Mouse (Mus musculus): ENCODE data around the gene Camk1d. TPM values are rescaled to one million over a fixed set of nuclear protein-coding genes. Genes with fewer than 3 reads are reported as not detected.

The Camk1d gene
- total RNA-seq, 1 experiment = 12.5 TPM

- DNase-seq (ENCODE audit: low read depth, low spot score) = no peak
- Histone ChIP-seq H3K27ac (ENCODE audit: insufficient read depth, low read depth, low read length, poor library complexity, severe bottlenecking) (peak overlapping the region; percentile 64), H3K9me3 (ENCODE audit: control insufficient read depth, insufficient read depth, low read depth, low read length) (no peaks in the 10 kb centered on the region), H3K9ac (ENCODE audit: insufficient read depth, low read depth, low read length, poor library complexity, severe bottlenecking) (0 out of 2 replicates have a peak overlapping the region, but pooled peaks have one; percentile 26), H3K36me3 (ENCODE audit: control insufficient read depth, insufficient read depth, low read length, poor library complexity, severe bottlenecking) (no peaks in the 10 kb centered on the region; the same call in 1 of the 2 replicates), H3K4me1 (ENCODE audit: control insufficient read depth in 2 of 2, insufficient read depth in 2 of 2, low read length in 2 of 2, poor library complexity in 1 of 2) (peaks cover 5 to 23% of the 10 kb centered on the region in 2 experiments; a peak in 2 of 4 replicates), H3K4me3 (ENCODE audit: insufficient read depth in 1 of 2, low read depth in 1 of 2, low read length in 2 of 2, poor library complexity in 1 of 2, severe bottlenecking in 1 of 2) (peak overlapping the region; percentile 1 to 65)
- no peak for TF ChIP-seq ZC3H11A (IDR thresholded peaks at IDR 0.05; ENCODE audit: borderline replicate concordance, low read depth, low read length)
- TF ChIP-seq CHD2 (IDR thresholded peaks at IDR 0.05; ENCODE audit: low read depth, low read length) = no peak
- no peak for TF ChIP-seq HCFC1 (IDR thresholded peaks at IDR 0.05; ENCODE audit: borderline replicate concordance, insufficient read depth, low read length)
- in situ Hi-C loops (cut with MboI; ENCODE audit: low sequenced_read_pairs in 2 of 2, unreplicated experiment in 2 of 2) = no loop called here
Measured at GRCm38 (mm10) chr2:5676143-5676483, 38.2 kb downstream of the Camk1d start.

GRCm38 (mm10) chr2:5675431-5676142, 38.7 kb downstream of the Camk1d start:
- peaks cover 5 to 27% of the 10 kb centered on the region in 2 experiments; a peak in 2 of 4 replicates for H3K4me1 ChIP-seq (ENCODE audit: control insufficient read depth in 2 of 2, insufficient read depth in 2 of 2, low read length in 2 of 2, poor library complexity in 1 of 2)
- no peak for TF ChIP-seq ZC3H11A (IDR thresholded peaks at IDR 0.05; ENCODE audit: borderline replicate concordance, low read depth, low read length)
- no peak for TF ChIP-seq CHD2 (IDR thresholded peaks at IDR 0.05; ENCODE audit: low read depth, low read length)
- no peak for TF ChIP-seq MAFK (IDR thresholded peaks at IDR 0.05; ENCODE audit: insufficient read depth, low read depth, low read length)
- TF ChIP-seq ZNF384 (IDR thresholded peaks at IDR 0.05; ENCODE audit: low read depth, low read length) = no peak
- no peak for TF ChIP-seq HCFC1 (IDR thresholded peaks at IDR 0.05; ENCODE audit: borderline replicate concordance, insufficient read depth, low read length)
- H3K4me3 ChIP-seq (ENCODE audit: insufficient read depth in 1 of 2, low read depth in 1 of 2, low read length in 2 of 2, poor library complexity in 1 of 2, severe bottlenecking in 1 of 2) = peak overlapping the region; percentile 1 to 65
- H3K27ac ChIP-seq (ENCODE audit: insufficient read depth, low read depth, low read length, poor library complexity, severe bottlenecking) = no peak overlapping the region
- in situ Hi-C loops (cut with MboI; ENCODE audit: low sequenced_read_pairs in 2 of 2, unreplicated experiment in 2 of 2) = no loop called here
- no peaks in the 10 kb centered on the region; the same call in 1 of the 2 replicates for H3K36me3 ChIP-seq (ENCODE audit: control insufficient read depth, insufficient read depth, low read length, poor library complexity, severe bottlenecking)
- no peaks in the 10 kb centered on the region for H3K9me3 ChIP-seq (ENCODE audit: control insufficient read depth, insufficient read depth, low read depth, low read length)
- DNase-seq (ENCODE audit: low read depth, low spot score) = no peak
- peak overlapping the region; percentile 43 for H3K9ac ChIP-seq (ENCODE audit: insufficient read depth, low read depth, low read length, poor library complexity, severe bottlenecking)

GRCm38 (mm10) chr2:5674512-5674911, 39.8 kb downstream of the Camk1d start:
- in situ Hi-C loops (cut with MboI; ENCODE audit: low sequenced_read_pairs in 2 of 2, unreplicated experiment in 2 of 2) = no loop called here
- H3K9ac ChIP-seq (ENCODE audit: insufficient read depth, low read depth, low read length, poor library complexity, severe bottlenecking) = no peak overlapping the region
- no peaks in the 10 kb centered on the region; the same call in 1 of the 2 replicates for H3K36me3 ChIP-seq (ENCODE audit: control insufficient read depth, insufficient read depth, low read length, poor library complexity, severe bottlenecking)
- no peak overlapping the region for H3K27ac ChIP-seq (ENCODE audit: insufficient read depth, low read depth, low read length, poor library complexity, severe bottlenecking)
- H3K9me3 ChIP-seq (ENCODE audit: control insufficient read depth, insufficient read depth, low read depth, low read length) = no peaks in the 10 kb centered on the region
- H3K4me1 ChIP-seq (ENCODE audit: control insufficient read depth in 2 of 2, insufficient read depth in 2 of 2, low read length in 2 of 2, poor library complexity in 1 of 2) = peaks cover 7 to 34% of the 10 kb centered on the region in 2 experiments; a peak in 3 of 4 replicates
- TF ChIP-seq HCFC1 (IDR thresholded peaks at IDR 0.05; ENCODE audit: borderline replicate concordance, insufficient read depth, low read length) = no peak
- no peak for TF ChIP-seq MAFK (IDR thresholded peaks at IDR 0.05; ENCODE audit: insufficient read depth, low read depth, low read length)
- TF ChIP-seq ZC3H11A (IDR thresholded peaks at IDR 0.05; ENCODE audit: borderline replicate concordance, low read depth, low read length) = no peak
- no peak for TF ChIP-seq ZNF384 (IDR thresholded peaks at IDR 0.05; ENCODE audit: low read depth, low read length)
- no peak for TF ChIP-seq CHD2 (IDR thresholded peaks at IDR 0.05; ENCODE audit: low read depth, low read length)
- DNase-seq (ENCODE audit: low read depth, low spot score) = no peak
- no peak overlapping the region for H3K4me3 ChIP-seq (ENCODE audit: insufficient read depth in 1 of 2, low read depth in 1 of 2, low read length in 2 of 2, poor library complexity in 1 of 2, severe bottlenecking in 1 of 2)

- no peaks in the 10 kb centered on the region; the same call in 1 of the 2 replicates for H3K36me3 ChIP-seq (ENCODE audit: control insufficient read depth, insufficient read depth, low read length, poor library complexity, severe bottlenecking)
- no peaks in the 10 kb centered on the region for H3K9me3 ChIP-seq (ENCODE audit: control insufficient read depth, insufficient read depth, low read depth, low read length)
- H3K27ac ChIP-seq (ENCODE audit: insufficient read depth, low read depth, low read length, poor library complexity, severe bottlenecking) = no peak overlapping the region
- peaks cover 7 to 38% of the 10 kb centered on the region in 2 experiments; a peak in 3 of 4 replicates for H3K4me1 ChIP-seq (ENCODE audit: control insufficient read depth in 2 of 2, insufficient read depth in 2 of 2, low read length in 2 of 2, poor library complexity in 1 of 2)
- no peak for DNase-seq (ENCODE audit: low read depth, low spot score)
- no peak for TF ChIP-seq HCFC1 (IDR thresholded peaks at IDR 0.05; ENCODE audit: borderline replicate concordance, insufficient read depth, low read length)
- TF ChIP-seq ZC3H11A (IDR thresholded peaks at IDR 0.05; ENCODE audit: borderline replicate concordance, low read depth, low read length) = no peak
- no peak for TF ChIP-seq ZNF384 (IDR thresholded peaks at IDR 0.05; ENCODE audit: low read depth, low read length)
- no peak overlapping the region for H3K9ac ChIP-seq (ENCODE audit: insufficient read depth, low read depth, low read length, poor library complexity, severe bottlenecking)
- in situ Hi-C loops (cut with MboI; ENCODE audit: low sequenced_read_pairs in 2 of 2, unreplicated experiment in 2 of 2) = no loop called here
- H3K4me3 ChIP-seq (ENCODE audit: insufficient read depth in 1 of 2, low read depth in 1 of 2, low read length in 2 of 2, poor library complexity in 1 of 2, severe bottlenecking in 1 of 2) = no peak overlapping the region
Measured at GRCm38 (mm10) chr2:5673816-5674215, 40.5 kb downstream of the Camk1d start.
